Mouse (Mus musculus) forebrain, embryonic 13.5 days (tissue): ENCODE measurements around the gene Gkn1. TPM values are rescaled to one million over a fixed set of nuclear protein-coding genes. Genes with fewer than 3 reads are reported as not detected.

Source experiments
- ATAC-seq: fragments of 200-750 bp; cut with Nextera tagmentation; 2 replicates; pipeline ENCODE4 v1.8.0; 2017
- H3K27ac ChIP-seq: fragments of 300-500 bp; sonication (generic); 2 replicates; pipeline ENCODE4 v1.5.1; 2015; ENCODE audit warnings: inconsistent platforms, mild to moderate bottlenecking, moderate library complexity
- H3K27me3 ChIP-seq: fragments of 300-500 bp; sonication (generic); 2 replicates; pipeline ENCODE4 v1.6.1; 2015; ENCODE audit warnings: mild to moderate bottlenecking, inconsistent platforms
- H3K36me3 ChIP-seq: fragments of 300-500 bp; sonication (generic); 2 replicates; pipeline ENCODE4 v1.6.1; 2015; ENCODE audit warnings: mild to moderate bottlenecking, inconsistent platforms; ENCODE audit not compliant: poor library complexity, severe bottlenecking
- H3K4me1 ChIP-seq: fragments of 300-500 bp; sonication (generic); 2 replicates; pipeline ENCODE4 v1.6.1; 2015; ENCODE audit warnings: inconsistent platforms
- H3K4me2 ChIP-seq: fragments of 300-500 bp; sonication (generic); 2 replicates; pipeline ENCODE4 v1.6.1; 2015; ENCODE audit warnings: inconsistent platforms, mild to moderate bottlenecking, moderate library complexity
- H3K4me3 ChIP-seq: fragments of 300-500 bp; sonication (generic); 2 replicates; pipeline ENCODE4 v1.5.1; 2015; ENCODE audit warnings: mild to moderate bottlenecking, inconsistent platforms
- H3K9ac ChIP-seq: fragments of 300-500 bp; sonication (generic); 2 replicates; pipeline ENCODE4 v1.6.1; 2015; ENCODE audit warnings: mild to moderate bottlenecking, inconsistent platforms
- H3K9me3 ChIP-seq: fragments of 300-500 bp; sonication (generic); replicated peaks from 2 replicates; pipeline ENCODE4 v1.6.1; 2016; ENCODE audit warnings: inconsistent platforms
- WGBS: fragments of 180-500 bp; shearing (Covaris S2); methylation state at CpG from one replicate; pipeline ENCODE4 v1.1.7; 2015; 5-methylcytosine and 5-hydroxymethylcytosine counted together
- polyA plus RNA-seq: library from polyadenylated mRNA; unstranded; fragments of >200 nt; fragmentation: Nextera tagmentation; extraction: Ambion mirVana; gene quantifications from 2 replicates; pipeline ENCODE4 v1.2.1, GENCODE M21; 2015

Gkn1 gene
- polyA plus RNA-seq, 1 experiment from 2014 or later = not detected

DNA sequence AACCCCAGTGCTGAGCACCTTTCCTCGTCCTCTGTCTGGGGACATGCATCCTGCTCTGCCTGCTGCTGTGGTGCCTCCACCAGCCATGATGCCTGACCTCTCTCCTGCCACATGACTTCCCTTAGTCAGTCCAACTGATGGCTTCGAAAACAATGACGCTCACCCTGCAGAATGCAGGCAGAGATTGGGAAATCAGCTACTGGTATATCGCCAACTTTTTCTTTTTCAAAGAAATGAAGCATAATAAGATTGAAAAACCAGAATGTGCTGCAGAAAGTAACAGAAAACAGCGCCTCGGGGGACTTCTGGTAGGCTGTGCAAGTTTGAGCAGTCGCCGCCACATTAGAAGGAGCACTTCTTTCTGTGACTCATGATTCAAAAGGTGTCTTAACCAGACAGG is 33.8 kb downstream of the Gkn1 start:
- Histone ChIP-seq H3K4me1 (no peaks in the 10 kb centered on the region), H3K9ac (no peak overlapping the region), H3K4me3 (no peak overlapping the region), H3K27ac (no peak overlapping the region), H3K4me2 (no peak overlapping the region), H3K36me3 (no peaks in the 10 kb centered on the region), H3K9me3 (no peaks in the 10 kb centered on the region), H3K27me3 (no peaks in the 10 kb centered on the region)
- WGBS = 87% methylated on average over 8 of the region's 8 CpGs
- no peak for ATAC-seq

DNA sequence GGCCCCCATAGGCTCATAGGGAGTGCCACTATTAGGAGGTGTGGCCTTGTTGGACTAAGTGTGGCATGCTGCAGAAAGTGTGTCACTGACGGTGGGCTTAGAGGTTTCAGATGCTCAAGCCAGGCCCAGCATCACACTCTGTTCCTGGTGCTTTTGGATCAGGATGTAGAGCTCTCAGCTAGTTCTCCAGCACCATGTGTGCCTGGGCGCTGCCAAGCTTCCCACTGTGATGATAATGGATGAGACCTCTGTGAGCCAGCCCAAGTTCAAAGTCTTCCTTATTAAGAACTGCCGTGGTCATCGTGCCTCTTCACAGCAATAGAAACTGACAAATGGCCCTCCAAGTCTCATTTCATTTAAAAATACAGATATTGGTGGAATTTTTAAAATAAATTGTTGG is 38.0 kb downstream of the Gkn1 start:
- 85% methylated on average over 4 of the region's 4 CpGs for WGBS
- H3K27ac ChIP-seq = no peak overlapping the region
- H3K36me3 ChIP-seq = peaks cover under 1% of the 10 kb centered on the region; the same call in 1 of the 2 replicates
- ATAC-seq = no peak
- H3K27me3 ChIP-seq = no peaks in the 10 kb centered on the region
- H3K4me3 ChIP-seq = no peak overlapping the region
- H3K4me1 ChIP-seq = no peaks in the 10 kb centered on the region
- no peak overlapping the region for H3K9ac ChIP-seq
- H3K9me3 ChIP-seq = no peaks in the 10 kb centered on the region
- no peak overlapping the region for H3K4me2 ChIP-seq

DNA sequence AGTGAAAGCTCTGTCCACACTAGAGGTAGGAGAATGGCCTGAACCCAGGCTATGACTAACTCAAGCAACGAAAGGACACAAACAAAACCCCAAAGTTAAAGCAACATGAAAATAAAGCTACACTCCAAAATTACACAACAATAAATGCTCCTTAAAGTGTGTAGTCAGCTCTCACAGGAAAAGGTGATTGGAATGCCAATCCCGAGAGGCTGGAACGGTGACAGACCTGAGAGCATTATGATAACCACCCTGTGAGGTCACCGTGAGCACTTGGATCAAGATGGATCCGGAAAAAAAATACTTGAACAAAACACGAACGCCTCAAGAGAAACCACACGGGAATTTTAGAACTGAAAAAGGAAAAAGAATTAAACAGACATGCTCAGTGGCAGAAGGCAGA is 46.3 kb downstream of the Gkn1 start:
- Histone ChIP-seq H3K36me3 (peaks cover 7% of the 10 kb centered on the region; the same call in 1 of the 2 replicates), H3K4me1 (peaks cover 18% of the 10 kb centered on the region; the same call in 1 of the 2 replicates), H3K27me3 (no peaks in the 10 kb centered on the region), H3K4me2 (no peak overlapping the region), H3K9me3 (no peaks in the 10 kb centered on the region), H3K4me3 (no peak overlapping the region), H3K9ac (no peak overlapping the region), H3K27ac (no peak overlapping the region)
- 92% methylated on average over 8 of the region's 8 CpGs for WGBS
- no peak for ATAC-seq

DNA sequence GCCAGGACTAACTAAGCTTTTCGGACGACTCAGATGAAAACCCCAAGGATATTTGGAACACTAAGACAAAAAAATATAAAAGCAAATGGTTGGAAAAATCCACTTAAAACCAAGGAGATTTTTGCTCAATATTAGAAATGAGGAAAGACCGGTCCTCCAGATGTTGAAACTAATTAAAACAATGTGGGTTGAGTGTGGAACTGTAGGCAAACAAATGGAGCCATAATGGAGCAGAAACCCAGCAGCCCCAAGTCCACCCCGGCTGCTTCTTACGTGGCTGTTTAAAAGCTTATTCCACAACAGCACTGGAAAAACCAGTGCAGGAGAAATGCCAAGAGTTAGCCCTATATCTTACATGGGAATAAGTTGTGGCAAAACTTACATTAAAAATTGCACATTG is 48.0 kb downstream of the Gkn1 start:
- Histone ChIP-seq H3K27me3 (no peaks in the 10 kb centered on the region), H3K36me3 (peaks cover 6% of the 10 kb centered on the region; the same call in 1 of the 2 replicates), H3K4me3 (no peak overlapping the region), H3K4me1 (peaks cover 19% of the 10 kb centered on the region; the same call in 1 of the 2 replicates), H3K27ac (no peak overlapping the region), H3K4me2 (no peak overlapping the region), H3K9ac (no peak overlapping the region), H3K9me3 (no peaks in the 10 kb centered on the region)
- no peak for ATAC-seq
- 72% methylated on average over 5 of the region's 5 CpGs for WGBS

DNA sequence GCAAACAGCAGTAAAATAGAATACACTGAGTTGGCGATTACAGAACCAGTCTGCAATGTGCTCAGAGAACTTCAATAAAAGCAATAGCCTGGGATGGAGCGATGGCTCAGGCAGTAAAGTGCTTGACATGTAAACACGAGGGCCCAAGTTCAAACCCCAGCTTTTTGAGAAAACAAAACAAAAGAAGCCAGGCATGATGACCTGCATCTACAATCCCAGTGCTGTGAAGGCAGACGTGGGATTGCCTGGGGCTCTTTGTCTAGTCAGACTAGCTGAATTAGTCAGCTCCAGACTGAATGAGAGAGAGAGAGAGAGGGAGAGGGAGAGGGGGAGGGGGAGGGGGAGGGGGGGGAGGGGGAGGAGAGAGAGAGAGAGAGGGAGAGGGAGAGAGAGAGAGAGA is 48.8 kb downstream of the Gkn1 start:
- Histone ChIP-seq H3K27ac (no peak overlapping the region), H3K36me3 (no peaks in the 10 kb centered on the region; the same call in 1 of the 2 replicates), H3K27me3 (no peaks in the 10 kb centered on the region), H3K4me2 (no peak overlapping the region), H3K9me3 (no peaks in the 10 kb centered on the region), H3K4me3 (no peak overlapping the region), H3K9ac (no peak overlapping the region), H3K4me1 (peaks cover 19% of the 10 kb centered on the region; the same call in 1 of the 2 replicates)
- 31% methylated on average over 4 of the region's 4 CpGs for WGBS
- ATAC-seq = no peak

Other genes starting within 250 kb of the Gkn1 start
- 0.14 and 0.18 TPM in 2 replicates for gene D6Ertd527e, start 246.2 kb downstream of the Gkn1 start, polyA plus RNA-seq
- gene Antxr1, start 15.1 kb downstream of the Gkn1 start, polyA plus RNA-seq = 2.7 and 2.9 TPM in 2 replicates
- not detected in 2 replicates for gene Gkn2, start 22.4 kb upstream of the Gkn1 start, polyA plus RNA-seq
- gene Gkn3, start 38.0 kb upstream of the Gkn1 start, polyA plus RNA-seq = not detected in 2 replicates
- not detected in 2 replicates for gene Bmp10, start 78.1 kb upstream of the Gkn1 start, polyA plus RNA-seq
- 1.2 and 1.8 TPM in 2 replicates for gene Arhgap25, start 182.3 kb upstream of the Gkn1 start, polyA plus RNA-seq
- gene Prokr1, start 239.8 kb upstream of the Gkn1 start, polyA plus RNA-seq = 5.0 and 5.9 TPM in 2 replicates